Mouse (Mus musculus) 3134 (cell line): ENCODE measurements around the gene U2af1l4.

Experiments
- DNase-seq: peaks from one replicate; pipeline ENCODE4 v3.0.0-alpha.2; 2011; ENCODE audit warnings: low spot score; ENCODE audit not compliant: insufficient read length; ENCODE audit errors: extremely low read depth

Gene U2af1l4

DNA sequence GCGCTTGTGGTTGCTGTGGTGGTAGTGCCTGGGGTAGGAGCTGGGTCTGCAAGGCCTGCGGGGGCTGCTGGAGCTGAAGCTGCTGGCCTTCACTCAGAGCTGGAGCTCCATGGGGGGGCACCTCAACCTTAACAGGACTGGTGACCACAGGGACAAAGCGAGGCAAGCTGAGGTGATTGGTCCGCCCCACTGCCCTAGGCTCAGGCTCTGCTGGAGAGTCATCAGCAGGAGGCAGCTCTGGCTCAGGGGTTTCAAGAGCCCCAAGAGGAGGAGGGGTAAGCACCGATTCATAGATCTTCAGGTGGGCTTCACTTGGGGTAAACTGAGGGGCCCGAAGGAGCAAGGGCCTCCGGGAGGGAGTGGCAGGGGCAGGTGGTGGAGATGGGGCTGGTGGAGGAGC, 22.1 kb downstream of the U2af1l4 start:
- DNase-seq: no peak

DNA sequence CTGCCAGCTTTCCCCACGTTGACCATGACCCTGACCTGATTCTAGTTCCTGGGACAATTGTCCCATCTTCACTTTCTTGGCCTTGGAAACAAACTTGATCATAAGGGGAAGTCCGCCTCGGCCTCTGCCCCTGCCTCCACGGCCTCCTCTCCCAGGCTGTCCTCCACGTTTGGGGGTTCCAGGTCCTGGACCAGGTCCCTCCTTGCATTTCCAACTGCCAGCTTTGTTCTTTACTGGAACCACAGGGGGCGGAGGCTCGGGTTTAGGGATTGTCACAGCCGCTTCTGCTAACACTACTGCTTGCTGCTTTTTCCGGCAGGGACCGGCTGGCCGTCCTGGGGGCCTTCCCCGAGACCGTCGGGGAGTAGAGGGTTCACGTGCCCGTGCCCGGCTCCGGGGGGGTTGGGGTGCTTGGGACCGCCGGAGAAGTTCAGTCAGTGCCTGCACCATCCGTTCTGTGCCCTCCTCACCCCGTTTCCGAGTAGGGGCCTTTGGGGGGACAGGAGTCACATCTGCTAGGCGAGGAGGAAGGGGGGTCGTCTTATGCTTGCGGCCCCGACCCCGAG, 23.4 kb downstream of the U2af1l4 start:
- no peak for DNase-seq

DNA sequence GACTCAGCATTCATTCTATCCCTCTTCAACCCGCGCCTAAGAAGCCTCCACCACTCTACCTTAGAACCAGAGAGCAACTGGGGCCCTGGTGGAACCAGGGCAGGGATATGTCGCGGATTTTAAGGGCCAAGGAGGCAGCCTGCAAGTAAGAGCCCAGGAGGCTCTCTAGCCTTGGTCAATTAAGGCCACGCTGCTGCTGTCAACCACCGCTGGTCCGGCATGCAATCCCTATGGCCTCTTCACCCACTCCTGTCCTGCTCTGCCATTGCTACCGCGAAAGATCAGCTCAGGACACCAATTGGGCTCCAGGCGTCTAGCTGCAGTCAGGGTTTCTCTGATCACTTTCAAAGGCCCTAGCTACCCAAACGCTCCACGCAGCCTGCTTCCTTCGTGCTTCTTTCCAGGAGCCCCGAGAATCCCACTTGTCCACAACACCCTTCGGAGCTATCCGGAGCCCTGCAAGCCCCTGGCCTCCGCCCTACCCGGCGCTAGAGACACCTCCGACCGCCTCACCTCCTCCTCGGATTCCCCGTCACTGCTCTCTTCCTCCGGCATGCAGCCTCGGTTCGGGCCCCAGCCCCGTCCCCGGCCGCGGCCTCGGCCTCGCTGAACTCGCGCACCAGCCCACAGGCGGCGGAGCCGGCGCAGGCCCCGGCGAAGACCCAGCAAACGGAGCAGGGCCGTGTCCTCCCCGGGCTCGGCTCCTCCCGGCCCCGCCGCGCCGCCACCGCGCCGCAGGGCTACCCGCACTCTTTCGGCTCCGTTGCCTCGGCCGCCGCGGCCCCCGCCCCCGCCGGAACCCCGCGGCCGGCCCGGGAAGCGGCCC, 25.0 kb downstream of the U2af1l4 start:
- peak; percentile 52 for DNase-seq

GRCm38 (mm10) chr7:30588676-30589434, 25.8 kb downstream of the U2af1l4 start, which contains the start of gene Kmt2b:
TSS of gene Kmt2b (minus strand) at chr7:30588726.
- DNase-seq: peak; percentile 98

DNA sequence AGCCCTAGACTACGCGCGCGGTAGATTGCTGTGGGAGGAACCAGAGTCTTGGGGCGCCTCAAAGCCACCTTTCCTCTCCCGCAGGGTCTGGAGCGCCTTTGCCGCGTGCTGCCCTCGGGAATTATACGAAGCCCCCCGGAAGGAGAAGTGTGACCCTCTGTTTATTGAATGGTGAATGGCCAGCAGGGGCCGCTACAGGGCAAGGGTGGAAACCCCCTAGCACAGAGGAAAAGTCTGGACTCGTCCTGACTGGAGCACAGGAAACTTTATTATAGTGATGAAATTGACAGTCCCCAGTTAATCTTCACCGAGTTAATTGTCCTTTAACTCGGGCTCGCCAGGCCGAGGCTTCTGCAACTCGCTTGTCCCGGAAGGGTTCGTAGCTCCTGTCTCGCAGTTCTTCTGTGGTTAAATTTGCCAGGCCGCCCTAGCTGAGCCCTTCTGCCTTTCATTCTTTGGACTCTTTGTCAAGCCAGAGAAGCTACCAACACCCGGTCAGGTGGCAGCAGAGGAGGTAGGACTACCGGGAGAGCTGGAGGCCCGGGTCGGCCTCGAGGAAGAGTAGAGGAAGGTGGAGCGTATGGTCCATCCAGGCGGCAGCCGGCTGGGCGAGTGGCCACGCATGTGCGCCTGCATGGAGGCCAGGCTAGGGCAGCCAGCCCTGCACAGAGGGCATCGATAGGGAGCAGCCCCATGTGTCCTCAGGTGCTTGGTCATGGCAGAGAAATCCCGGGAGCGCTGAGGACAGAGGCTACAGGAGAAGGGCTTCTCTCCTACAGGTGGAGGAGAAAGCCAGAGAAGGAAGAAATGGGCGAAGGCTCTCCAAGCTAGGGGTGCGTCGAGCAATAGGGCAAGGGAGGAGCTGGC, 26.6 kb downstream of the U2af1l4 start:
- peak; percentile 48 for DNase-seq

GRCm38 (mm10) chr7:30590927-30591604, 28.0 kb downstream of the U2af1l4 start:
- no peak for DNase-seq

DNA sequence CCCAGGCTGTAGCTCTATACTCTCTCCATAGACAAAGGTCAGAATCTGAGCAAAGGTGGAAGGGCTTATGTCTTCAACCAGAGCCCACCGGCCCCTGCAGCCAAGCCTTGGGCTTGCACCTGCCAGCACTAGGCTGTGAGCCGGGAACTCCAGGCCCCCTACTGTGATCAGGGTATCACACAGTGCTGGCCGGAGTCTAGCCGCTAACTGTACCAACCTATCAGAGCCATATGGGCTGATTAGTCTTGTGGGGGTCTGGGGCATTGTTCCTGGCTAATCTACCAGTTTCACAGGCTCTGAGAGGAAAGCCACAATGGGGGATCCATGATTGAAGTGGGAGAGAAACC, 28.5 kb downstream of the U2af1l4 start:
- DNase-seq: no peak

DNA sequence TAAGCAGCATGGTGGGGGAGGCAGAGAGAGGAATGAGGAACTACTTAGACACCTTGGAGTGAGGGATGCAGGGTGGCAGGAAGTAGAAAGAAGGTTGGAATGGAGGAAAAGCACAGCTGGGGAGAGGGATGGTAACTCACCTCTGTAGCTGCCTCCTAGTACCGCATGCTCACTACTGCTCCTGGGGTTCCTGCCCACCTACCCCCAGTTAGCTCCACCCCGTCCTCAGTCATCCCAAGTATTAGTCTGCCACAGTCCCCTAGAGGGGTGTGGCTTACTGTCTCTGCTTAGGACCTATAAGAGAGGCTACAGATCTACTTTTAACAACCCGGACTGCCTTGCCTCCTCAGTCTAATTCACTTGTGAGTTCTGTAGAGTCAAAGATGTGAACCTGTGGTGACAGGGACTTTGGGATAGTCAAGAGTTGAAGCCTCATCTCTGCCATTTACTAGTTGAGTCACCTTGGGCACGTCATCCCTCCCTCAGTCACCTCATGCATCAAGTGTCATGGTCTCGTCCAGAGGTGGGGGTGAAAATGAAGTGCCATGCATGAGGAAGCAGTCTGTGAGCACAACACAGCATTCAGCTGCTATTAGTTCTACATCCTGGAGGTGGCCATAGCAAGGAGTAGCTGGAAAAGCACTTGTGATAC, 29.8 kb downstream of the U2af1l4 start:
- DNase-seq: no peak

- DNase-seq: no peak
Observed at GRCm38 (mm10) chr7:30593579-30594509, 30.7 kb downstream of the U2af1l4 start.

- no peak for DNase-seq
Observed at GRCm38 (mm10) chr7:30594510-30595024, 31.5 kb downstream of the U2af1l4 start.

DNA sequence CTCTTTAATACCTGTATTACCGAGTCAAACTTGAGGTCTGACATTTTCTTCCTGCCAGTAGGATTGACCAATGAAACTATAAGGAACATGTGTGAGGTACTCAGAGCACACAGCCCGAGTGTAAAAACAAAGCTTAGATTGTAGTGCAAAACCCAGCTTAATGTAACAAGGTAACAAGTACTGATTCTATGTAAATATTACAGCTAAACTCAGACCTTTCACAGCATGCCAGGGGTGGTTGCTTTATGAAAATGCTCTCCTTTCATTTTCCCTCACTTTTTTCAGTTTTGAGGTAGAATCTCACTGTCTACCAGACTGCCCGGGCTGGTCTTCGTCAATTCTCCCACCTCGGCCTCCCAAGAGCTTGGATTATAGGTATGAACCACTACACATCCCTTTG, 33.0 kb downstream of the U2af1l4 start:
- no peak for DNase-seq

DNA sequence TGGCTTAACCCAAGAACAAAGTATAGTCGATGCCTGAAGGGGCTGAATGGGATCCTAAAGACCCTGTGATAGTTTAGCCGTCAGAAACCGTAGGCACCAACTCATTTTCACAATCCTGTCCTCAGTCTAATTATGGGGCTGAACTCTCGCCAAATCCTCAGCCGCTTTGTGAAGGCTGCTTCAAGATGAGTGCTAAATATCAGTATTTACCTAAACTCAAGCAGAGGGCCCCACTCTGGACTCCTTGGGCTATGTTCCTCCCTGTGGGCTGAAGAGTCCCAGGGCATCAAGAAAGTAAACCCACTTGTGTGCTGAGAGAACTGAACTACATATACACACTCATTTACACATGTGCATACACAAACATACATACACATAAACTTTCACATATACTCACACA, 33.7 kb downstream of the U2af1l4 start:
- DNase-seq: no peak

DNA sequence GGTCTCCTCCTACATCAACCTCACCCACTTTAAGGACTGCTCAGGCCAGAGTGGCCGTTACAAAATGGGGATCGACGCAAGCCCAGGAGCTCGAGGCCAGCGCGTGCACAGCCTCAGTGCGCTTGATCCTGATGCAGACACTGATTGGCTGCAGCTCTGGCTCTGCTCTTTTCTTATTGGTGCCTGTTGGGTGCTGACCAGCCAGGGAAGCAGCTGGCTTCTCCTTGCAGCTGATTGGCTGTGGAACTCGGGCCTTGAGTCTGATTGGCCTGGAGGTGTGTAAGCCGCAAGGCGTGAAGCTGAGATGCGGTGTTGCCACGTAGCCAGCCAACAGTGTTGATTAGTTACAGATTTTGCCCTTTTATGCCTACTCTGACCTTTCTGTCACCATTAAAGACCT, 35.7 kb downstream of the U2af1l4 start, which contains the start of gene Zbtb32:
TSS of gene Zbtb32 (minus strand) at position 124 of the 400 bp plus-strand sequence.
- no peak for DNase-seq

- DNase-seq: no peak
Observed at GRCm38 (mm10) chr7:30599933-30600353, 36.8 kb downstream of the U2af1l4 start.

- no peak for DNase-seq
Observed at GRCm38 (mm10) chr7:30600651-30601050, 37.5 kb downstream of the U2af1l4 start.

GRCm38 (mm10) chr7:30602583-30602982, 39.5 kb downstream of the U2af1l4 start:
- no peak for DNase-seq

- no peak for DNase-seq
Observed at GRCm38 (mm10) chr7:30604424-30604823, 41.3 kb downstream of the U2af1l4 start.

- no peak for DNase-seq
Observed at GRCm38 (mm10) chr7:30604944-30605343, 41.8 kb downstream of the U2af1l4 start.
